Mouse (Mus musculus) retina, adult 2 months (tissue): ENCODE measurements around the gene Rreb1.
"Not testable (repeated sequence)": the region's sequence is repeated elsewhere in the genome, so short reads cannot be mapped to it uniquely, and the experiment has no call there.

Experiments
- DNase-seq: peaks from one replicate; pipeline ENCODE4 v3.0.0-alpha.2; 2012; ENCODE audit warnings: low read depth, low spot score

Rreb1 gene

DNA sequence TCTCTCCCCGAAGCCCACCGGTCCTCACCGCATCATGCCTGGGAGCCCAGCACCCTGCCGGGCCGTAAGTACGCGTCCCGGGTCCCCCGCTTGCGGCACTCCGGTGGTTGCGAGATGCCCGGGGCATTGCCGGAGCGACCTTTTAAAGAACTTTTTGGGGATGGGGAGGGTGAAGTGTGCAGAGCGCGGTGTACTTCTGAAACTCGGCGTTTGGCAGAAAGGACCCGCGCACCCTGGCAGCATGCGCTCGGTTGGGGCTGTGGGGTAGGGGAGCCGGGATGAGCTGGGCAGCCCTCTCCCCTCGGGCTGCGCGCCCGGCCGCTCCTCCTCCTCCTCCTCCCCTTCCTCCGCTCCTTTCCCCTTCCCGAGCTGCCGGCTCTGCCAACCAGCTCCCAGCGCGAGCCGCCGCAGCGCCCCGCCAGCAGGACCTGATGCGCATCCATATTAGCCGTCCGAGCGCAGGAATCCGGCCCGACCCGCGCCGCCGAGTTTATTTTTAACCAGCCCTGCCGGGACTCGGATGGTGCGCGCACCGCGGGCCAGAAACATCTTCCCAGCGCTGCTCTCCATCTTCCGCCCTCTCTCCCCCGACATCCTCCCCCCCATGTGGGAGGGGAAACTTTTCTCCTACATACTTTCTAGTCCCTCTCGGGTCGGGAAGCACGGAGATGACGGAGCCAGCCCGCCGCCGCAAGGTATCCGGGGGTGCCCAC is 48.2 kb downstream of the Rreb1 start:
- DNase-seq = no peak

DNA sequence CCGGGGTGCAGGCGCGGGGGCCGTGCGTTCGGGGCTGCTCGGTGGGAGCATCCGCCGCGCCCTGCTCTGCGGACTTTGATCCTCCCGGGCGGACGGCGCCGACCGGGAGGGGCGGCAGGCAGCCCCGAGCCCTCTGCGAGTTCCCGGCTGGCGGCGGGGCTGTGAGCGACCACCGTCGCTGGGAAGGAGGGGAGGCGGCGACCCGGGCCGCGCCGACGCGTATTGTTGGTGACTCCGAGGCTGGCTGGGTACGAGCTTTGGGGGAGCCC is 48.7 kb downstream of the Rreb1 start:
- no peak for DNase-seq

DNA sequence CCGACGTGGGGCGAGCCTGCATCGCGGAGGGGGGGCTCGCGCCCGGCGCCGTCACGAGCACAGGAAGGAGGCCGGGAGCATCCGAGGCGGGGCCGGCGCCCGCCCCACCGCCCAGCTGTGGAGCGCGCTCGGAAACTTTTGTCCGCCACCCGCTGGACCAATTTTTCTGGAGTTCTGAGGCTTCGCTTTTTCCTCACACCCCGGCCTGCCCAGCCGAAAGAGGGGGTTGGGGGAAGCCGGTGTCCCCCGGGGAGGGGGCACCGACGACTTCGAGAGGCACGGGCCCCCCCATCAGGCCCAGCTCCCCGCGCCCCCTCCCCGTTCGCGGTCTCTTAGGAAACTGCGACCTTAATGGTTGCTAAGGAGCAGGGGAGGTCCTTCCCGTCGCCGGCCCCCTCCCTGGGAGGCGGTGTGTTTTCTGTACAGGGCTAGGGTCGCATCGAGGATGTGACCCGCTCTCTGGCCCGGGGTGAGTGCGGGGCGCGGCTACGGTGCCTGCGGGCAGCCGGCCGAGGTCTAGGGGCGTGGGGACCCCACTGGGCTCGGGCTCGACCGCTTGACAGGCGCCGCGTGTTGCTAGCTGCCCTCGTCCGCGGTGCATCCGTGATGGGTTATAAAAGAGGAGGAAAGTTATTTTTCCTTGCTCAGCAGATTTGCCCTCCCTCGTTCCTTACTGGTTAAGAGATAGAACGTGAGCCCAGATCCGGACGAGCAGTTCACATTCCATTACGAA is 49.2 kb downstream of the Rreb1 start:
- DNase-seq = no peak

DNA sequence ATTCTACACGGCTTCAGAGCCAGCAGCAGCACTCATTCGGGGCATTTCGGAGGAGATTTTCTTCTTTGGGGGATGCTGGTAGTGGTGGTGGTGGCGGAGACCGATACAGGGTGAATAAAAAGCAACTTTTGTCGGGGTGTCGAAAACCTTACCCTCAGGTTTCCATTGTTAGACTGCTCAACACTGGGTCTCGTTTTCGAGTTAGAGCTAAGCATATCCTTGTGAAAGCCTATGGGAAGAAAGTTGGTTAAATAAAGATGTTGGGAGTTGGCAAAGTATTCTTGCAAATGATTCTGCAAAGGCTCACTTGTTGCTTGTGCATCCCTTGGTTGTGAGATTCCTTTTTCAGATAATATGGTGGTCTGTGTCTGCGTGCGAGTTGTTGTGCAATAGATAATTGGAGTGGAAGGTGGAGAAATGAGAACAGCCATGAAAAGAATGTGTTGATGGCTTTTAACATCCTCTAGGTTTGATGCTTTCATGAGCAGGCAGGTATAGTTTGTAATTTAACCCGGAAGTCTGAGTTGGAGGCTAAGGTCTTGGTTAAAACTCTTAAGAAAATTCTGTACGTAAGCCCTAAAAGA is 49.9 kb downstream of the Rreb1 start:
- no peak for DNase-seq

DNA sequence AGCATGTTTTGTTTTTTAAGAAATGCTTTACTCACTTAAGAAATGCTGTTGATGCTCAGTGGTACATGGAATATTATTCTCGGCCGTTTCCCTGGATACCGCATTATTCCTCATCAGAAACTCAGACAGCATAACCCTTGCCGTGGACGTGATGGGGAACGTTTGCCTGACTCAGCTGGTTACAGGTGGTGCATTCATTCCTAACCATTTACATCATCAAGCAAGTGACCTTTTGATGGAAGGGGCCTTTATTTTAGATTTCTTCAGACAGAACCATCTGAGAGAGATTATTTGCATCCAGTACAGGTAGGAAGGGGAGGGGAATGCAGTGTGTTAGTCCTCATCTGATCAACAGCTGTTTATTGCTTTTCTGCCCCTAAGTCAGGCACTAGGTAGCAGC is 50.7 kb downstream of the Rreb1 start:
- no peak for DNase-seq

DNA sequence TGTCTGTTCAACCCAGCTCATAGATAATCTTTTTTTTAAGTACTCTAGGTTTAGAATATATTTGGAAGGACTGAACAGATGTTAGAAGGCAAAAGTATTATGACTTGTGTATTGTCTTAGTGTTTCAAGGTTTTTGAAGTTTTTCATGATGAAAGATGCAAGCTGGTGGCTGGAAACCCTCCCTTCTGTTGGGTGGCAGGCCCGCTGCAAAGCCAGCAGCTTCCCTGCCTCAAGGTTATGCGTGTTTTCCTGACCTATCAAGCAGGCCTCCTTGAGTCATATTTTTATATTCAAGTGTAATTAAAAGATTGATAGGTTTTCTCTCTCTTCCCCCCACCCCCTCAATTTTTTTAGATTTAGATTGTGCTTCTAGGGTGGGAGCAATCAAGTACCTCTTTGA is 52.1 kb downstream of the Rreb1 start:
- DNase-seq = no peak

DNA sequence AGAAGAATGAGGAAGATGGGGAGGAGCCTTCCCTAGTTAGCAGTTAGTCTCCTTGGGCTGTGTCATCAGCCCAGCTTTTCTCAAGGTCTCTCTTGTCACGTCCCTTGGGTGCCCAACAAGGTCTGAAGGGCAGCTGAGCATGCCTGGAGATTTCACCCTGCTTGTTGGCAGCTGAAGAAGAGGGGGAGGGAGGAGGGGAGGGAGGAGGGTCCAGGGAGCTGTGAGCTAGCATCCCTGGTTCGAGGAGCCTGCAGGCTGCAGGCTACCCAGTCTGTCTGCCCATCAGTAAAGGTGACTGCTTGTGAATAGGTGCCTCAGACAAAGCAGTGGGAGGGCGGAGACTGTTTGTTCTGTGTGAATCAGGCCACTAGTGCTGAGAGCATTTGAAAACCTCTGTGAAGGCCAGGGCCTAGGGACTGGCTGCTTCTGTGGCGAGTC is 52.7 kb downstream of the Rreb1 start:
- no peak for DNase-seq

DNA sequence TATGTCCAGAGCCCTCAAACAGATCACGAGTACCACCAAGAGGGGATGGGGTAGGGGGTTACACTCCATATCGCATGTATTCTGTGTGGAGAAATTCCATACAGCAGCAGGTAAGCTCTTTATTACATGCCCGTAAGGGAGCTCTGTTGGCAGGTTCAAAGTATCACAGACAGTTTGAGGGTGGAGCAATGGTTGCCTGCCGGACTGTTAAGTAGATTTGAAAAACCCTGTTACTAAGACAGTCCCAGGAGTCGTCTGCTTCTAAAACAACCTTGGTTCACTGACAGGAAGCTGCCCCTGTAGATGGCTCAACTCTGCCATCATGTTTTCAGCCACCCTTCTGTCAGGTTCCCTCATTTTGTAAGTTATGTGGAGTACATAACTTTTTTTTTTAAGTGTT is 54.3 kb downstream of the Rreb1 start:
- no peak for DNase-seq

DNA sequence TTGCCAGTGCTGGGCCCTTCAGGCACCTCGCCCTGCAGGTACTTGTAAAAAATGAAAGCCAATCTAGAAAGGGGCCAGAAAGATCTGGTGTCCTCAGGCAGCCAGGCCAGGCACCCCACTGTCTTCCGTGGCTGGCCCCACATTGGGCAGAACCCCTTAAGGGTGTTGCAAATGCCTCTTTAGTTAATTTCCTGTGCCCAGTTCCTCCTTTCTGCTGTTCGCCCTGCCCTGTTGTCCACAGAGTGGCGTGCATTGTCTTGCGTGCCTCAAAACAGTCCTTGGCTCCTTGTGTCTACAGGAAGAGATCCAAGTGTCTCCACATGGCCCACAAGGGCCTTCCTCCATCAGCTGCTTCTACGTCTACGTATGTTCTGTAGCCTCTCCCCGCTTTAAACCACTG is 55.3 kb downstream of the Rreb1 start:
- no peak for DNase-seq

DNA sequence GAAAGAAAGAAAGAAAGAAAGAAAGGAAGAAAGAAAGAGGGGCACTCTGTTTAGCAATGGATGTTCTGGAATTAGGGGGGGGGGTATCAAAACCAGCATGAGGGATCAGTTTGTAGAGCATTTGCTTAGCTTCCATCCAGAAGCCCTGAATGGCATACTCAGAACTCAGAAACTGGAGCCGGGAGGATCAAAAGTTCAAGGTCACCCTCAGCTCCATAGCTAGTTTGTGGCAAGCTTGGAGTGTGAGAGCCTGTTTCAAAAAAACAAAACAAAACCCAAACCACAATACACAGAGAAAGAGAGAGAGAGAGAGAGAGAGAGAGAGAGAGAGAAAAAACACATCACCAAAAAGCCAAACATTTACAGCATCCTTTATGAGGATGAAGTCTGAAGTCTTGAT is 57.1 kb downstream of the Rreb1 start:
- no peak for DNase-seq

DNA sequence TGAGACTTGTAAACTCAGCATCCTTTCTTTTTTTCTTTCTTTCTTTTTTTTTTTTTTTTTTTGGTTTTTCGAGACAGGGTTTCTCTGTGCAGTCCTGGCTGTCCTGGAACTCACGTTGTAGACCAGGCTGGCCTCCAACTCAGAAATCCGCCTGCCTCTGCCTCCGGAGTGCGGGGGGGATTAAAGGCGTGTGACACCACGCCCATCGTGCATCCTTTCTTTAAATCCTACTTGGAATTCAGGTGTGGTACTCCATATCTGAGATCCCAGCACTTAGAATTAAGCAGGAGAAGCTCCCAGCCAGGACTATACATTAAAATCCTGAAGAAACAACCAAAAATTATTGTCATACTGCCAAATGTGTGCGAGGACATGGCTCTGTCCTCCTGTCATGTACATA is 57.6 kb downstream of the Rreb1 start:
- DNase-seq = not testable (repeated sequence)

DNA sequence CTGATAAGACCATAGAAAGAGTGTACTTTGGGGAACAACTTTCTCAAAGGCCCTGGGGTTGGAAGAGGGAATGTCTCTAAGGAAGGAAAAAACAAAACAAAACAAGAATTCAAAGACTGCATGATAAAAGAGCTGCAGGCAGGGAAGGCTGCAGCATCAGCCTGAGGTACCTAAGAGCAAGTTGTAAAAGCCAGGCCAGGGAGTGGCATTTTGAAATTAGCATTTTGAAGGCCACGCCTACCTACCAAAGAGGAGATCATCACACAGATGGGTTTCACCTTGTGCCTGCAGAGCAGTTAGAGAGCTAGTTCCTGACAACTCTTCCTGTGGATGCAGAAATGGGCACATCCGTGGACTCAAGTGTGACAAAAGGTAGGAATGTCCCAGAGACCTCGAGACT is 59.2 kb downstream of the Rreb1 start:
- DNase-seq = no peak

DNA sequence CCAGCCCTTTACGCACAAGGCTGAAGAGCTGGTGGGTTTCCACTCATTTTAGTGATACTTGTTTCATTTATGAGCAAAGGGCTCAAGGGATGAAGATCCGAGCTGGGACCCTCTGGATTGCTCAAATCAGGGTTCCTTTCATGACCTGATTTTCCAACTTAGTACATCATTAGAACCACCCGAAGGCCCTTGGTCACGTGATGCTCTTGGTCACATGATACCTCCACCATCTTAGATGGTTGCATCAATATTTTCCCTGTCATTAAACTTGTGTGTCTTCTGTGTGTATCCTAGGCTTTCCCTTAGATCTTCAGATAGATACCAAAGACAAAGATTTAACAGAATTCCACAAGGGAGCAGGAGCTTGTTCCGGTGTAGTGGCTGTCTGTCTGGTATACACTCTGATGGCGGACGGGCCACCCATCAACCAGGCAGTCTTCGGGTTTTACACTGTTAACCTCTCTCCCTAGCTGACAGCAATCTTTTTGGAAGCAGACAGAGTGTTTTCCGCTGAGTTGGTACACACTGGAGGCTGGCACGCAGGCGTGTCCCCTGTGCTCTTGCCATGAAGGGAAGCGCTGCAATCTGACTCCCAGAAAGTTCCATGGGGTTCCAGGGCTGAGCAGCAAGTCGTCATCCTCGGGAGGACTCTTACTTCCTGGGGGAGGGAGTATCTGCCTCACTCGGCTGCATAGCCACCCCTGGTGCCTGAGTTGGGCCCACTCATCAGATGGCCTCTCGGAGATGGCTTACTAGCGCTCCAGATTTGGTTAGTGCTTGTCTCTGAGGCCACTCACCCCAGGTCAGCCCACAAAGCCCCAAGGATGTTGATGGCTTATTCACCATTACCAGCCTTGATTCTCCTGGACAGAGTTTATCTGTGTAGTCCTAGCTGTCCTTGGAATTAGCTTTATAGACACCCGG is 60.3 kb downstream of the Rreb1 start:
- DNase-seq = no peak

DNA sequence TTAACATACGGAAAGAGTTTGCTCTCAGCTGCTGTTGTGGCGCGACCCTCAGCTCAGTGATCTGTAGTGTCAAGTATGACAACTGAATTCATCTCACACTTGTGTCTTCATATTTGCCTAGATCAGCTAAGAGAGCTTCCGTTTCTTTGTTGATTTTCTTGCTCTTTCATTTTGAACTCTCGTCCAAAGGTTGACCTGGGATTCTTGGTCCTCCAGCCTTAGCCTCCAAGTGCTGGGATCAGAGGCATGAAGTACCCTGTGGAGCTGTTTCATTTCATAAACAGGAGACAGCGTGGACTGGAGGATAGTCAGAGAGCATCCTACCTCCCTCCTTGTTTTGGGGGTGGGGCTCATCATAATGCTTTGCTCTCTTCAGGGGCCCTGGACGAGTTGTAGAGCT is 65.0 kb downstream of the Rreb1 start:
- DNase-seq = no peak

DNA sequence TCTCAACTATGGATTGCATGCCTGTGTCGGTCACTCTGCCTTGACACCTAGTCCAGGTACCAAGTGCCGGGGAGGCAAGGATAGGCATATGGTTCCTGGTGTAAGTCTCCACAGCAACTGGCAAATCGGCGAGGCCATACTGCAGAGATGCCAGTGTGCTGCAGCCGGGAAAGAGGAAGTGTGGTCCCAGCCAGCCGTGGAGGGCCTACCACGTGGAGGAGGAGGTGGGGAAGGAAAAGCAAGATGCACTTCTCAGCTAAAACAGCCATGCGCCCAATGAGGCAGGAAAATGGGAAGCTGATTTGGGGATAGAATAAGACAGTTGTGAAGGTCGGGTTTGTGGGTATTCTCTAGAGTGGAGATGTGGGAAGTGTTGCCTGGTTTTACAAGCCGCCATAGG is 65.6 kb downstream of the Rreb1 start:
- DNase-seq = no peak

DNA sequence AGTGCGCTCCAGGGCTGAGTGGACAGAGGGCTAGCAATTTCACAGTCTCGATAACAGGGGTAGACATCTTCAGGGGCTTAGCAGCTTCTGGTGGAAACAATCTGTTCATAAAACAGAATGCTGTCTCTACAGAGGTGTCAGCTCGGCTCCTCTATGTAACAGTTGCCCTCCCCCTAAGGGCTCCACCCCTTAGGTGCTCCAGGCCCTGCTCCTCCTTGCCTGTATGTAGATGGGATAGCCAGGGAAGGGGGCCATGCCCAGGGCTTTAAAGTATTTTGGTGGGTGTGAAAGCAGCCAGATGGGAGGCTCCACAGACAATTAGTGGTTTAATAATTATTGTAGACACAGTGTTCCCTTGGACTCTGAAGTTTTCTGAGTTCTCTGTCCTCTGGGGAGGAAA is 67.0 kb downstream of the Rreb1 start:
- no peak for DNase-seq

DNA sequence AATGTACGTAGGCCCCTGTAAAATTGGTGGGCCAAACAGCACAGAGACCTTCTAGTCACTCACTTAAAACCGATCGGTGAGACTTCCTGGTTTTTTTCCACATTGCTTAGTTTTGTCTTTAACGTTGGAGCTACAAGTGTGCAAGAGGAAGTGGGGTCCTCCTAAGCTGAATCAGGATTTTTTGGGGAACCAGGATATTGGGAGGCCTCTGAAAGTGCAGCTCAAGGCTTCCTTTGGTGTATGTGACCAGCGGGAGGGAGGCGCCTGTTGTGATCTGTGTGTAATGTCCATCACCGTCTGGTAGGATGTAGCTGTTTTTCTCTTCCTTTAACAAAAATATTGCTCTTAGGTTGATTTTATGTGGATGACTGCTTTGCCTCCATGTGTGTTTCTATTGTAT is 67.4 kb downstream of the Rreb1 start:
- DNase-seq = no peak

DNA sequence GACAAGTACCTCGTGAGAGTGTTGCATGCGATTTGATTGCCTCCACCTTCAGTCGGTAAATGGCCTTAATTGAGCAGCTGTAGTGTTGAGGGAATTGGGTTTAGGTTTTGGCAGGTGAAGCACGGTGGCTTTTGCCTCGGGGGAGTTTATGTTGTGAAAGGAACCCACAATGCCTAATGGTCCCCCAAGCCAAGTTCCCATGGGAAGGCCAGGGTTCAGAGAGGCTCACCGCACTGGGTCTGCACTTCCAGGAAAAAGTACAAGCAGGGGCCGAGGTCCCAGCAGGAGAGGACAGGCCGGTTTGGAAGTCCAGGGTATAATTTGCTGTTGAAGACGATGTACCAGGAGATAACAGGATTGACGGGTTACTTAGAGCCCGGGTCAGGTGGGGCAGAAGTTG is 68.3 kb downstream of the Rreb1 start:
- DNase-seq = no peak

DNA sequence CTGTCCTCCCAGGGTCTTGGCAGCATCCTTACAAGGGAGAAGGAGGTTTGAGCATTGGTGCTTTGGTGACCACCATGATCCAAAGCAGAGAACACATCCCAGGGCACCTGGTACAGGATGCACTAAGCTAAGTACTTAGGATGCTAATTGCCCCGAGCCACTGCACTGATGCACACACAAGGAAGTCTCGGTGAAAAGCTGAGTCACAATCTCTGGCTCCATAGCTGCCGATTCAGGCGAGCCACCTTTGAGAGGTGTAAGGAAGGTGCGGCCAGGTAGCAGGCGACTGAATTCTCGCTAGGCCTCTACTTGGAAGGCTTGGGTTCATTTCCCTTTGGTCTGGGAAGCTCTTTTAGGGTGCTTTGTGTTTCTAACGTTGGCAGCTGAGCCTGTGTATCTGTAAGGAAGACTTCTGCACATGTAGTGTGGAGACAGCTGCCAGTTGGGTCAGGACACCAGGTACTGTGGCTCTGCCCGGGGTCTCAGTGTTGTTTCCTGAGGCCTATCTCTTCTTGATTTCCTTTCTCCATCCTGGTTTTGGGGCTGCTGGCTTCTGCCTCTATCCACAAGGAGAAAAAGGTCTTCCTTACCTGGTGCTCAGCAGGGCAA is 68.9 kb downstream of the Rreb1 start:
- DNase-seq = no peak

DNA sequence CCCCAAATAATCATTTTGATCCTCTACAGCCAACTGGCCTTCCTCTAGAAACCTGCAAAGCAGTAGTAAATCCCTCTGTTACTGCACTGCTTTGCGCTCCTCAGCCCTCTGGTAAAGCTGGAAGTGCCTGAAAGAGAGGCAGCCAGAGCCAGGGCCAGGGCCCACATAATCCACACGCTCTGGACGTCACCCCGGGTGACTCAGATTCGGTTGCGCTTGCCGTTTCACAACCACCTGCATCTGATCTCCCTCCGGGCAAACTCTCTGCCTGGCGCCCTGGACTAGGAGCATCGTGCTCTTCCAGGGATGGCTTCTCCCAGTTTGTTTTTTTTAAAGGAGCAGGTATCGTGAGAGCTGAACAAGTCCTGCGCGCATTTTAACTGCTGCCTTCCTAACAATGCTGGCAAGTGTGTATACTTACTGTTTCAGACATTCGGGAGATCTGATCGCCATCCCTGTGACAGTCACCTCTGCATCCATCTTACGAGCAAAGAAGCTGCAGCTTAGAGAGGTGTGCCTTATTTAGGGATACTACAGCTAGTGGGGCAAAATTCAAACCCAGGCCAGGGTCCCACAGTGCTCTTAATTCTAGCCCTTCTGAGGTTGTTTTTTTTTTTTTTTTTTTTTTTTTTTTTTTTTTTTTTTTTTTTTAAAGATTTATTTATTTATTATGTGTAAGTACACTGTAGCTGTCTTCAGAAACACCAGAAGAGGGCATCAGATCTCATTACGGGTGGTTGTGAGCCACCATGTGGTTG is 69.6 kb downstream of the Rreb1 start:
- DNase-seq = no peak

DNA sequence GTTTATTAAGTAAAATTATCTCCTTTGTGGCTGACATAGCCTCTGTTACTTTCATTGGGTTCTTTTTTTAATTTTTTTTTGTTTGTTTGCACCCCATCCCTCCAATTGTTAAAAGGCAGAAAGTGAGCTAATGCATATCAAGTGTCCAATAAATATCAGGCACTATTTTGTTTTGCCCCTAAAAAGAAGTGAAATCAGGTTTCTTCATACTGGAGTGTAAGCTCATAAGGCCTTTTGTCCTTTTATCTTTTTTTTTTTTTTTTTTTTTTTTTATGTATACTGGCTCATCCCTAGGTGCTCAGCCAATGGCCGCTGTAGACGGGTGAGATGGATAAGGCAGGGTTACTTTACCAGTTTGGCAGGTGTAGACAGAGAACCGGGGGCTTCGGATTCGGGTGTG is 70.2 kb downstream of the Rreb1 start:
- no peak for DNase-seq
